Mouse (Mus musculus): ENCODE data around the gene Usp30. TPM values are rescaled to one million over a fixed set of nuclear protein-coding genes. Genes with fewer than 3 reads are reported as not detected.

Usp30 gene
- 7.4 and 8.8 TPM in 2 replicates for polyA plus RNA-seq (2015; fragmentation: Nextera tagmentation; extraction: Ambion mirVana)

DNA sequence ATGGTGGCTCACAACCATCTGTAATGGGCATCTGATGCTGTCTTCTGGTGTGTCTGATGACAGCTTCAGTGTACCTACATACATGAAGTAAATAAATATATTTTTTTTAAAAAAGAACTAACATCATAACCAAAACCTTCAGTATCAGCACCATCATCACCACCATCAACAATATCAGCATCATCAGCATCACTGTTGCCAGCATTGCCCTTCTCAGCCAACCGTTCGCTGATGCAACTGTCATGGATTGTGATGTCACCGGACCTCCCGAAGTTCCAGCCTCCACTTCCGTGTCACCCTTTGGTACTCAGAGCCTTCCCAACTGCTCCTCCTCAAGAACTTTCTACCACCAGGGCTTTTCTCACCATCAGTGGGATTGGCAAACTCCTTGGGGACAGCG, at the start of gene Usp30:
Usp30 (plus strand) TSS at position 301 of the 400 bp plus-strand sequence.
- no peak for DNase-seq (ENCODE audit: low spot score)

DNA sequence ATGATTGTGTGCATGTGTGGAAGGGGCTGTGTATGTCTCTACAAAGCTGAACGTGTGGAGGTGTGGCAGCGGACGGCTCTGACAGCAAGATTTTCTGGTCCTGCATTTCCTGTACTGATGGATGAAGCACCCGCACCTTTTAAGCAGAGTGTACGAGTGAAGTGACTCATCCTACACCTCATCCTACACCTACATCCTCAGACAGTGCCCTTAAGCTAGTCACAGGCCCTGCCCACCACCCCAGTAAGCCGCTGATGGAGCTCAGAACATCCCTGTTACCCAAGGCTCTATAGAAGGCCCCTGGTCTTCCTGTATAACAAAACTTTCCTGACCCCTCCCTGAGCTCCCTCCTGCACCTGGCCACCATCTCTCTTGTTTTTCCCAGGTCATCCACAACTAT, 40.9 kb upstream of the Usp30 start:
- DNase-seq (ENCODE audit: low spot score), result no peak

GRCm38 (mm10) chr5:114024885-114025284, 40.4 kb upstream of the Usp30 start:
- no peak for DNase-seq (ENCODE audit: low spot score)

DNA sequence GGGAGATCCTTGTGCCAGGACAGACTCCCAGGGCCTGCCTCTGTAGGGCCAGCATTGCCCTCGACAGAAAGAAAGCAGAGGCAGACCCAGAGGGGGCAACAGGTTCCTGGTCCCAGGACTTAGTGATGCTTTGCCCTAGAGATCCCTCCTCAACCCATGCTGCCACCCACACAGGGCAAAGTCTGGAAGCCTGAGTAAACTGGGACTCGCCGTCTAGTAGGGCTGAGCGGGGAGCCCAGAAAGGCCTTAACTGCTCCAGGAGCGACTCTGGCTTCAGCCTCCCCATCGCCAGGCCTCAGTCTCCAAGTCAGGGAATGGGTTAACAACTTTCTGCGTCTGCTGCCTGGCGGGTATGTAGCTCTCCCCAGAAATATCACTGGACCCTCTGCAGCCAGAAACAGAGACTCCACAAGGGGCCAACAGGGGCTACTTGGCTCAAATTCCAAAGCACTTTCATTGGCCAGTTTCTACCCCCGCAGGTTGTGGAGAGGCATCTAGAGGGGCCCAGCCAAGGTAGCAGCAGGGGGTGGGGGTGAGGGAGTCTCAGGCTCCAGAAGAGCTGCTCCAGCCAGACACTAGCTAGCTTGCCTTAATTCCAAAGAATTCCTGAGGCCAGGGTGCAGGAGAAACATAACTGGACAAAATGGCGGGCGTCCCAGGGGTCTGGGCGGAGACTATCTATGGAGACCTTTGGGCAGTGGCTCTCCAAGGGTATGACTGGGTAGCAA, 37.9 kb upstream of the Usp30 start:
- no peak for DNase-seq (ENCODE audit: low spot score)

- DNase-seq (ENCODE audit: low spot score), result no peak
Observed at GRCm38 (mm10) chr5:114028111-114028510, 37.1 kb upstream of the Usp30 start.

DNA sequence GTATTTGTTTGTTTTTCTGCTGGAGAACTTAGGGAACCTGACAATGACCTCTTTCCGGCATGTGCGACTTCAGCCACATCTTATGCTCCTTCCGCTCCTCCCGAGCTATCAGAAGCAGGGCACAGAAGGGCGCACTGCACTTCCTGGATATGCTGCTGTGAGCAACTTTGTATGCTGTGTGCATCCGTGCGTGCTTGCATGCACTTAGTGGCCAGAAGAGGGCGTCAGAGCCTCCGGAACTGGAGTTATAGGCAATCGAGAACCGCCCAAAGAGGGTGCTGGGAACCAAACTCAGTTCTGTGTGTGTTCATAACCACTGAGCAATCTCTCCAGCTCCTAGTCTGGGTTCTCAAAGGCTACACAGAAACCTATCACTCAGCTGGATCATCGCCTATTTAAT, 34.6 kb upstream of the Usp30 start:
- no peak for DNase-seq (ENCODE audit: low spot score)

GRCm38 (mm10) chr5:114032161-114032763, 33.0 kb upstream of the Usp30 start:
- DNase-seq (ENCODE audit: low spot score), result no peak

DNA sequence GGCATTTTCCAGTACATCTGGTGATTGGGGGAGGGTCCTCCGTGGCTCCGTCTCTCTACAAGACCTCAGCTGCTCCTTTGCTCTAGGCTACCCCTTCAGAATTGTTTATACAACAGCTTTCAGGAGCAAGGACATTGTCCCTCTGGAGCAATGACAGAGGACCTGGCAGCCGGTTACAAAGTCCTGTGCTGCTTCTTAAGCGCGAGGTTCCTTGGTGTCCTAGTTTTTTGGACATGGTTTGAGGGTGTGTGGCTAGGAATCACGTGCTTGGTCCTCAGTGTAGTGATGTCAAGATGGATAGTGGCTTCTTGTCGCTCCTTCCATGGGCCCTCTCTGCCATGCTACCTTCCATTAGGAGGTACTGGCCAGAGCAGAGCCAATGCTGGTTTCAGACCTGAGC, 30.9 kb upstream of the Usp30 start:
- DNase-seq (ENCODE audit: low spot score), result no peak

DNA sequence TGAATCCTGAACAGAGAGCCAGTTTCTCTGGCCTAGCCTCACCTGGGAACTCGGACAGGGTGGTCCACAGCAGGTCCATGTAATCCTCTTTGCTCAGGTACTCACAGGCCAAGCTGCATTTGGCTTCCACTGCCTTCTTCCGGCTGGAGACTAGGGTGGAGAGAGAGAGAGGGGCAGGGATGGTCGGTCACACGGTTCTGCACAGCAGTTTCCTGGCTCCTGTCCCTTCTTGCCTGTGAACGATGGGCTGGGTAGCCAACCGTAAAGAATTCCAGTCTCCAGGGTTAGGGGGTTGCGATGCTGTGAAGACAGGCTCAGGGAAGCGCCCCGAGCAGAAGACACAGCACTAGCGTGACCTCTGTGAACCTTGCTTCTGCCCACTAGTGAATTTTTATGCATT, 30.1 kb upstream of the Usp30 start:
- DNase-seq (ENCODE audit: low spot score), result no peak

- no peak for DNase-seq (ENCODE audit: low spot score)
Observed at GRCm38 (mm10) chr5:114040508-114040907, 24.8 kb upstream of the Usp30 start.

GRCm38 (mm10) chr5:114040911-114041310, 24.4 kb upstream of the Usp30 start:
- DNase-seq (ENCODE audit: low spot score), result no peak

DNA sequence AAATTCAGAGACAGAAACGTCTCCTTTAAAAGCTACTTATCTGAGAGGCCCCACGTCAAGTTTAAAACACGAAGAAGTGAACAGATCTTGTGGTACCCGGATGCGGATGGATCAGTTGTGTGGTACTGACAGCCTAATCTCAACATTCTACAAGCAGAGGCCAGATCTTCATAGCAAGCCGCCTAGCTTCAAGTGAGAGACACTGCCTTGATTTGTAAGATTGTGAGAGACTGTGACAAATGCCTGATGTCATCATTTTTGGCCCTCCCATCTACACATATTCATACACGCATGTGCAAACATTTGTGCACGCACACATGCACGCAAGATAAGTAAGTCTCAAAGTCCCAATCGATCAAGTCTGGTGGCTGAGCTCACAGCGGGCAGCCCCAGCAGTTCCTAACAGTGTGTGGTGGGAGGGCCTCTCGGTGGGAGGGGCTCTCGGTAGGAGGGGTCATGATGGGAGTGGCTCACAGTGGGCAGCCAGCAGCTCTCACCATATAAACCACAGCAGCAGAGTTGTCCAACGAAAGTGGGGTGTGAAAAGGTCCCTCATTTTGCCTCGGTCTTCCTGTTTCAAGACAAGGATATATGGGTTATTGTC, 23.8 kb upstream of the Usp30 start:
- no peak for DNase-seq (ENCODE audit: low spot score)

GRCm38 (mm10) chr5:114043800-114044199, 21.5 kb upstream of the Usp30 start:
- DNase-seq (ENCODE audit: low spot score), result no peak

DNA sequence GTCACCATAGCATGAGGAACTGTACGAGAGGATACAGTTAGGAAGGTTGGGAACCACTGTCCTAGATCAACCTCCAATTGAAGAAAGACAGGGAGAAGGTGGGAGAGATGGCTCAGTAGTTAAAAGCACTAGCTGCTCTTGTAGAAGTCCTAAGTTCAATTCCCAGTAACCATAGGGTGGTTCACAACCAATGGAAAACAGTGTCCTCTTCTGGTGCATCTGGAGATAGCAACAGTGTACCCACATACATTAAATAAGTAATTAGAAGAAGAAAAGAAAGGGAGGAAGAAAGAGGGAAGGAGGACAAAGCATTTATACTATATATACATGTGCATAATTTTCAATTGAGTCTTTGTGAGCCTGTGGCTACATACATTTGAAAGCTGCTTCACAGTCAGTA, 20.1 kb upstream of the Usp30 start:
- DNase-seq (ENCODE audit: low spot score), result no peak

DNA sequence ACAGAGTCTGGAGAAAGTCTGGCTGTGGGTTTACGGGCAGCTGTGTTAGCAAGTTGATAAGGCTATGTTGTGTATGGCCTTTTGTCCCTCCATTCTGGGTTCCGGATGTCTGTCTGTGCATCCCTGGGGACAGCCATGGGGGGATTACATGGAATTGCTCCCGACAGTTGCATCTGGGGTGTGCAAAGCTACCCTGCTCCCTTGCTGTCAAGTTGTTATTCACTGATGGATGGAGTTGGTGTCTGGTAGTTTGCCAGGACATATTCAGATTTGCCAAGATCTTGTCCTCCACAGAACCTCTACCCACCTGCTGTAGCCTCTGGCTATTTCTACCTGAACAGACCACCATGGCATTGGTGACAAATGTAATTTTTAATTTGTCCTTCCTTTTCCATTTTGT, 19.1 kb upstream of the Usp30 start:
- no peak for DNase-seq (ENCODE audit: low spot score)

GRCm38 (mm10) chr5:114046604-114047003, 18.7 kb upstream of the Usp30 start:
- no peak for DNase-seq (ENCODE audit: low spot score)

DNA sequence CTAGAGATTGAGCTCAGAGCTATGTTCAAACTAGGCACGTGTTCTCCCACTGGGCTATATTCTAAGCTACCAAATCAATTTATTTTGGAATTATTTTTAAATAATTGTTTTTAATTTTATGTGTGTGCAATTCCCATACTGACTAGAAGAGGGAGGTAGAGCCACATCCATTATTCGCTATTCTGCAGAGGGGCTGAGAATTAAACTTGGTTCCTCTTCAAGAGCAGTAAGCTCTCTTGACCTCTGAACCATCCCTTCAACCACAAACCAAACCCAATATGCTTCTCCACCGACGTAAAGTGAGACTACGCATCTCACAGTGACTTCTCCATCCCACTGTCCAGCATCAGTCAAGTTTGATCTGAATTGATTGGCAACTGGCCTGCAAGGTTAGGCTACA, 18.1 kb upstream of the Usp30 start:
- DNase-seq (ENCODE audit: low spot score), result no peak

DNA sequence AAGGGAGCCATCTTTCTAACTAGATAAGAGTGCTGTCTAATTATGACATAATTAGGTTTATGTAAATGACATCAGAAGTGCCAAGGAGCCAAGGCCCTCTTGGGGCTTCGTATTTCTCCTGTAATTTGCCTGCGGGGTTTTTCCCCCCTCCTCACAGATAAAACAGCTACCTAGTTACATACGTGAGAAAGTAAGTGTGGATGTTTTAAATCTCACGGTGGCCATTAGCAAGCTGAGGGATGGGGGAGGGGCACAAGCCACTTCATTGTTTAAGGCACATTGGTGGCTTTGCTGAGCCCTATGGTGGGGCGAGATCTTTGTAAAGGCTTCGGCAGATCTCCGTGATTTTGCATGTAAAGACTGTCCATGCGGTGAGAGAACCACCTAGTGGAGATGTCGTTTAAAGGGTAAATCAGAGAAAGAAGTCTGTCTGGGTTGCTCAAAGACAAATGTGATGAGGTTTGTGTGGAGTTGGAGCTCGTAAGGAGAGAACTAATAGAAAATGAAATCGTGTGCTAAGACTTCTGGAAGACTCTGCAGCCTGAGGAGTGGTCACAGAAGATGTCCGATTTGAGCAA, 16.4 kb upstream of the Usp30 start:
- no peak for DNase-seq (ENCODE audit: low spot score)

DNA sequence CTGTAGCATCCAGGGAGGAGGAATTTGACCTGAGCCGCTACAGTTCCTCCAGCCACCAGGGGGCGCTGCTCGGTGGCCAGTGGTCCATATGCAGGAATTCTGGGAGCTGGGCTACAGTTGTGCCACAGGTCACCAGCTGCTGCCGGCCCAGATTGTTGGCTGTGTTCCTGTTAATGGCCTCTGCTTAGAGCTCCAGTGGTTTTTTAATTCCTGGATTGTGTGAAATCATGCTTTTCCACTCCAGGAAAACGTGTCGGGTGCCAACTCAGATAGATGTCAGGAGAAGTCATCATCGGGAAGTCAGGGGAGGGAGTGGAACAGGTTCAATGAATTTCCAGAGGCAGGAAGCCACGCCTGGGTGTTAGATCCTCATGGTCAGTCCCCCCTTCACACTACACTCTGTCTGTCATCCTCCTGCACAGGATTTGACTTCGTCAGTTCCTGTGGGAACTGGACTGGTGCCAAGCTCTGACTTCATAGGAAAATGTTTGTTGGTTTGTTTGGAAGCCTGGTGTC, 13.0 kb upstream of the Usp30 start:
- DNase-seq (ENCODE audit: low spot score), result peak; percentile 33

DNA sequence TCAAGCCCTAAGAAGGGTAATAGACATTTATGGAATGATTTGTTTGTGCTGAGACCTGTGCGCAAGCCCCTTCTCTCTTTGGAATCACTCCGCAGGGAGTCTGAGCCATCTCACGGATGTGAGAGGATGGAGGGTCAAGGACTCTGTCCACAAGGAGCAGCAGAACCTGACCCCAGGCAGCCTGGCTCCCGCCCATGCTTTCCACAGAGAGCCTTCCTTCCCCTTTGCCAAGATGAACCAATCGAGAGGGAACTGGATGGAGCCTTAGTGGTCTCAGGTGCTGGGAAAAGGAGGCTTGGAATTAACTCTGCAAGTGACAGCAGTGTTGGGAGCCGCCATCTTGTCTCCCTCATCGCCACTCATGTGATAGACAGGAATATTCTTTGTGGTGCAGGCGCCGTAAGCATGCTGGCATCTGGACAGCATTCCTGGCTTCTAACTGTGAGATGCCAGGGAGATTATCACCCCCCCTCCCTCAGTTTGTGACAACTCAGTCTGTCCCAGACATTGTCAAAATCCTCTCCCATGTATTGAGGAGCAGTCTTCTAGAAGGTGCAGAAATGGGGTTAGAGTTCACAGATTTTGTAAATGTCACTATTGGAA, 8.0 kb upstream of the Usp30 start:
- DNase-seq (ENCODE audit: low spot score), result no peak

DNA sequence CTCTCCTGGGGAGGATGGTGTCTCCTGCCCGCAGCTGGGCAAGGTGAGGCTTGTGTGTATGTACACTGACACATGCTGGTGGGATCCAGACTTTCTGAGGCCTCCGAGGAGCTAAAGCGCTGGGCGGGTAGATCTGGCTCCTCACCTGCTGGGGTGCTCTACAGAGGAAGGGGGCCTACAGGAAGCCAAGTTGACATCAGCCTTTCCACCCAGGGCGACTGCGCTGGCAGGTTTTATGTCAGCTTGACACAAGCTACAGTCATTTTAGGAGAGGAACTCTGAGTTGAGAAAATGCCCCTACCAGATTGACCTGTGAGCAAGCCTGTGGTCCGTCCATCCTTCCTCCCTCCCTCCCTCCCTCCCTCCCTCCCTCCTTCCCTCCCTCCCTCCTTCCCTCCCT, 3.6 kb upstream of the Usp30 start:
- peak; percentile 28 for DNase-seq (ENCODE audit: low spot score)

DNA sequence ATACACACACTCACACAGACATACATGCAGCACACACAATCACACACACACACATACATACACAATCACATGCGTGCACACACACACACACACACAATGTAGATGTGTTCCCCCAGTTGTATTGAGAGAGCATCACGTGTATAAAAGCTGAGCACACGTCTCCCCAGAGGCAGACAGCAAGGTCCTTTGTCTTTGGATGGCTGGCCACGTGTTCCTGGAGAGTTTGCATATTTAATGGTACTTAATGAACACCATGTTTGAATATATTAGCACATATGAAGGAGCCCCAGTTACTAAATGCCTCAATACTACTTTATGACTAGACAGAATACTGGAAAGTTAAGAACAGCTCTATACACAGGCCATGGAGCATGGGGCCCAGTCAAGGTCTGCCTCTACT, 1.3 kb upstream of the Usp30 start:
- no peak for DNase-seq (ENCODE audit: low spot score)
